Mouse (Mus musculus) yolk sac, embryonic 10.5 days (tissue): ENCODE measurements around the gene Bpifb9b.
A peak's percentile ranks its signal among the peaks of the same experiment; 100 is the strongest.
"Not testable (repeated sequence)": the region's sequence is repeated elsewhere in the genome, so short reads cannot be mapped to it uniquely, and the experiment has no call there.

Experiments
- DNase-seq: peaks from one replicate; pipeline ENCODE4 v3.0.0-alpha.2; 2017; ENCODE audit warnings: low spot score

Gene Bpifb9b

DNA sequence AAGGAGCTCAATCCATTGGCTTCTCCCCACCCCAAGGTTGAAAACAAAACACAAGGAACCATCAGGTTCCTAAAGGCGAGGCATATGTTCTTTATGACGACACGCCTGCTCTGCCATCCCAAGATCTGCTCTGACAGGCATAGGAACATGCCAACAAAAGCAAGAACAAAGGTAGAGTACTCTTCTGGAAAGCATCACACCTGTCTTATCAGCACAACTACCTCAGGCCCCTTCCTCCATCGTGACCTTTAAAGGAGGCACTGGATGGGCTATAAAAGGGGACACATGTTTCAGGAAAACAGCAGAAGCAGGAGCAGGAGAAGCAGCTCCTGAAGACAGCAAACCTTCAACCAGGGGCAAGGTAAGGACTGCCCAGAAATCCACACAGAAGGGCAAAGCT, at the start of gene Bpifb9b:
Gene Bpifb9b, plus strand, starts transcription at position 301 of the 400 bp plus-strand sequence.
- DNase-seq: not testable (repeated sequence)

DNA sequence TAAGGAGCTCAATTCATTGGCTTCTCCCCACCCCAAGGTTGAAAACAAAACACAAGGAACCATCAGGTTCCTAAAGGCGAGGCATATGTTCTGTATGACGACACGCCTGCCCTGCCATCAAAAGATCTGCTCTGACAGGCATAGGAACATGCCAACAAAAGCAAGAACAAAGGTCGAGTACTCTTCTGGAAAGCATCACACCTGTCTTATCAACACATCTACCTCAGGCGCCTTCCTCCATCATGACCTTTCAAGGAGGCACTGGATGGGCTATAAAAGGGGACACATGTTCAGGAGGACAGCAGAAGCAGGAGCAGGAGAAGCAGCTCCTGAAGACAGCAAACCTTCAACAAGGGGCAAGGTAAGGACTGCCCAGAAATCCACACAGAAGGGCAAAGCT, 49.5 kb upstream of the Bpifb9b start, which contains the start of gene Bpifb9a:
Gene Bpifb9a, plus strand, starts transcription at position 301 of the 400 bp plus-strand sequence.
- not testable (repeated sequence) for DNase-seq

- not testable (repeated sequence) for DNase-seq
These were observed 42.6 kb upstream of the Bpifb9b start for GRCm38 (mm10) chr2:154264397-154264796.

DNA sequence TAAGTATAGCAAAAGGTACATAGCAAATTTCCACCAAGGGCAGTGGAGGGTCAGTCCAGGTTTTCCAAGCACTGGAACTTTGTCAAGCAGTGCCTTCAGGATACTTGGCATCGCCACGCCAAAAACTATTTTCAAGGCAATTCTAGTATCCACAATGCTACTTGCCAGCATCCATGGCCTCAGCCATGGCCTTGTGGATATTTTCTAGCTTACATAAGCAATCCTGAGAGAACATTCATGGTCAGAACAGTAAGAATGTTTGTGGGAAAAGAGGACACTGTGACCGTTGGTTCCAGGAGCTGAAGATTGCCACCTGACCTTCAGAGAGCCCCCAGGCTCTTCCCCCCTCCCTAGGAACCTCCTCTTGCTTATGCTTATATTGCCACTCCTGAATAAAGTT, 15.2 kb upstream of the Bpifb9b start:
- DNase-seq: not testable (repeated sequence)

GRCm38 (mm10) chr2:154292833-154293232, 14.2 kb upstream of the Bpifb9b start:
- DNase-seq: no peak

GRCm38 (mm10) chr2:154294746-154295145, 12.3 kb upstream of the Bpifb9b start:
- peak; percentile 36 for DNase-seq

- DNase-seq: peak; percentile 41
These were observed 6.5 kb upstream of the Bpifb9b start for GRCm38 (mm10) chr2:154300496-154300895.

- DNase-seq: no peak
These were observed 5.3 kb upstream of the Bpifb9b start for GRCm38 (mm10) chr2:154301763-154302162.

DNA sequence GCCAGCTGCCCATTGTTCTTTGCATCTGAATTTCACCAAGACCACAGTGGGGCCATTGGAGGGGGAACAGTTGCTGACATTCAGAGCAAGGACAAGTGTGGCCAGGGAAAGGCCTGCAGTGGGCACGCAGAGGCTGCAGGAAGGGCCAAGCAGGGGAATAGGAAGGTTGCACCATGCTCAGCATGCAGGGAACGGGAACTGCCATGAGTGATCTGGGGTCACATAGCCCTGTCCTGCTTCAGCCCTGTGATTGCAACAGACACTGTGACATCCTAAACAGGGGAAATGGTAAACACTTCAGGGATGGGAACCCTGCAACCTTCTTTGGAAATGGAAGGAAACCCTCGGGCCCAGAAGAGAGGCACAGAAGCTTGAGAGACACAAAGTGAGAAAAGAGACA, 2.4 kb upstream of the Bpifb9b start:
- not testable (repeated sequence) for DNase-seq

DNA sequence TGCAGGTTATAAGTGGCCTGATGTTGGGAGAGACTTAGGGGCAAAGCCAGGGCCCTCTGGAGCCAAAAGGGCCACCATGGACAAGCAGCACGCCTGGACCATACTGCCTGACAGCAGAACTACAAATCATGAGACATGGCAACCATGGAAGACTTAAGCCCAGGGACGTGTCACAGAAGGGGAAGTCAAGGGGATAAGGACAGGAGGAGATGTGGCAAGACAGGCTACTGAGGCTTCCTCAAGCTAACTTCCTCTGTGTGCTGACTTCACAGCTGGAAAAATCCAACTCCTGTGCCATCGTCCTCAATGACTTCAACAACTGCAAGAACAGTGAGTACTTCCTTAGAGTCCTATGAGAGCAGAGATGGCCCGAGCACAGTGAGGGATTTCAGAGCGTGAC, 6.7 kb downstream of the Bpifb9b start:
- not testable (repeated sequence) for DNase-seq

DNA sequence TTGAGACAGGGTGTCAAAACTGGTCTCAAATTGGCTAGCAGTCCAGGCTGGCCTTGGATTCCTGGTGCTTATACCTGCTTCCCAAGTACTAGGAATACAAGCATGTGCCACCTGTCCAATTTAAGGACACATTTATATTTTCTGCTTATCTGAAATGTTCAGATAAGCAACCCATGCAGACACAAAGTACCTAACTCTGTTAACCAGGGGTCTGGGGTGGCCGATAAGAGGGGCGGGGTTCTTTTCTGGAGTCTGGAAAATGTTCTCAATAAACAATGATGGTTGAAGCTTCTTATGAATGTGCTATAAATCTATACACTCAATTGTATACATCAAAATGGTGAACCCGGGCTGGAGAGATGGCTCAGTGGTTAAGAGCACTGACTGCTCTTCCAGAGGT, 19.8 kb downstream of the Bpifb9b start:
- peak; percentile 12 for DNase-seq

GRCm38 (mm10) chr2:154335572-154335971, 28.5 kb downstream of the Bpifb9b start:
- no peak for DNase-seq

GRCm38 (mm10) chr2:154338161-154338560, 31.1 kb downstream of the Bpifb9b start:
- DNase-seq: no peak

GRCm38 (mm10) chr2:154339356-154339755, 32.3 kb downstream of the Bpifb9b start:
- DNase-seq: no peak

- no peak for DNase-seq
These were observed 41.1 kb downstream of the Bpifb9b start for GRCm38 (mm10) chr2:154348152-154348551.

- DNase-seq: peak; percentile 44
These were observed 47.0 kb downstream of the Bpifb9b start for GRCm38 (mm10) chr2:154354000-154354425.

DNA sequence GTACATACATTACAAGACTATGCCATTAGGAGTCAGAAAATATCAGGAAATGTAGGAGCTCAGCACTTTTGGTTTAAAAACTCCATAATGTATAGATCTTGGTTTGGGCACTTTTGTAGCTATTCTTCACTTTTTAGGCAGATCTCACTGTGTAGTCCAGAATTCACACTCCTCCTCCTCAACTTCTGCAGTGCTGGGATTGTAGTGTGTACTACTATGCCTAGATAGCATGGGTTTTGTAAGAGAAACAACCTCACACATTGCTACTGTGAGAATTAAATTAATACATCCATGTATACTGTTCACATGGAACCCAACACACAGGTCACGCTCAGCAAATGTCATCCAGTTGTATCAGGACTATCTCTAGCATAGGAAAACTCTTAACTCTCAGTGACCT, 60.5 kb downstream of the Bpifb9b start:
- DNase-seq: no peak
